ENCODE assay signal across 26 mouse cellular contexts in the genomic region with DNA sequence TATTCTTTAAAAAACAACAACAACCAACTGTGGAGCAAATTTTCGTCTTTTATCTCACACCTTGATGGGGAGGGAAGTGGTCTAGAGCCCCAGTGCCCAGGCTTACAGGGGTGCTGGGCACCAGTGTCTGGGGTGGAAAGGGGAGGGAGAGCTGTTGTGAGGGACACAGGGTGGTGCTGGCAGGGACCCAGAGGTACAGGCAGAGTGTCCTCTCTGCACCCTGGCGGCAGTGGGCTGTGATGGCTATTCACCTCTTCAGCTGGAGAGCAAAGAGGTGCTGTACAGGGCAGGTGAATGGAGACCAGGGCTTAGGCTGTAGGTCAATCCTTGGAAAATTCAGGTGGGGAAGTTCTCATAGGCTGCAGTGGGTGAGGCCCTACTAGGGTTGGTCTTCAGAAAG. TPM values are rescaled to one million over a fixed set of nuclear protein-coding genes. Genes with fewer than 3 reads are reported as not detected.
A peak's percentile ranks its signal among the peaks of the same experiment; 100 is the strongest.
DNase-seq lines count a peak whose midpoint lies in the region; ATAC-seq and TF ChIP-seq lines count a peak whose summit lies in the region.
"Had no signal": no experiment of that assay in that cellular context is flagged by ENCODE, and none has a peak within 500 bp of the region (broad histone marks: within the 10 kb centered on the region; RNA-seq: fewer than 3 reads in every experiment).

No protein-coding gene starts in this region.

- ATAC-seq in cerebellum, adult (ENCODE audit: insufficient number of reproducible peaks, low FRiP score, low TSS enrichment) = no peak
- ATAC-seq in hindbrain, postnatal 0 days = no peak
- ATAC-seq in hindbrain, embryonic 14.5 days (ENCODE audit: low FRiP score) = no peak
- ATAC-seq: forebrain, embryonic 15.5 days; midbrain, embryonic 15.5 days had no signal

- H3K4me2 ChIP-seq in hindbrain, postnatal 0 days (ENCODE audit: low read depth, low read length) = no peak overlapping the region
- H3K4me2 ChIP-seq in hindbrain, embryonic 14.5 days (replicated peaks) = no peak overlapping the region
- H3K4me2 ChIP-seq: embryonic facial prominence, embryonic 15.5 days; forebrain, embryonic 15.5 days; limb, embryonic 12.5 days; liver, embryonic 13.5 days; lung, embryonic 14.5 days; midbrain, embryonic 15.5 days; neural tube, embryonic 13.5 days had no signal

- no peak overlapping the region for H3K27ac ChIP-seq in hindbrain, postnatal 0 days
- H3K27ac ChIP-seq in hindbrain, embryonic 14.5 days = no peak overlapping the region
- H3K27ac ChIP-seq: embryonic facial prominence, embryonic 15.5 days; forebrain, embryonic 15.5 days; heart, embryonic 10.5 days; kidney, postnatal 0 days; limb, embryonic 12.5 days; liver, embryonic 13.5 days; midbrain, embryonic 15.5 days; neural tube, embryonic 13.5 days had no signal

- H3K4me3 ChIP-seq in hindbrain, postnatal 0 days (ENCODE audit: low read length) = no peak overlapping the region
- no peak overlapping the region for H3K4me3 ChIP-seq in hindbrain, embryonic 14.5 days (replicated peaks; ENCODE audit: low read length)
- H3K4me3 ChIP-seq: embryonic facial prominence, embryonic 15.5 days; forebrain, embryonic 15.5 days; heart, embryonic 10.5 days; limb, embryonic 12.5 days; liver, embryonic 13.5 days; midbrain, embryonic 15.5 days; myocyte; neural tube, embryonic 13.5 days had no signal

- peak; percentile 34 to 37 for DNase-seq in cerebellum, adult 18-20 months
- DNase-seq in hindbrain, postnatal 0 days (ENCODE audit: low spot score) = no peak
- no peak for DNase-seq in hindbrain, embryonic 14.5 days (ENCODE audit: low spot score)
- peak; percentile 71 for DNase-seq in adrenal gland, postnatal 10 days
- peak; percentile 77 to 86 for DNase-seq in adrenal gland, postnatal 36 days
- DNase-seq in lung, postnatal 25 days (ENCODE audit: low spot score) = no peak
- DNase-seq: gastrocnemius, postnatal 10 days; heart, postnatal 4 days; kidney, adult 18-20 months; liver, embryonic 13.5 days; lung, embryonic 14.5 days; lung, postnatal 36 days; retina, postnatal 1 day; right cerebral cortex, postnatal 25 days; spleen, adult 18-20 months; thymus, postnatal 14 days had no signal

- H3K36me3 ChIP-seq in hindbrain, postnatal 0 days (ENCODE audit: insufficient read depth, low read length) = no peaks in the 10 kb centered on the region
- no peaks in the 10 kb centered on the region for H3K36me3 ChIP-seq in hindbrain, embryonic 14.5 days (replicated peaks; ENCODE audit: control insufficient read depth, insufficient read depth)
- H3K36me3 ChIP-seq: embryonic facial prominence, embryonic 15.5 days; forebrain, embryonic 15.5 days; heart, embryonic 10.5 days; limb, embryonic 12.5 days; liver, embryonic 13.5 days; midbrain, embryonic 15.5 days; neural tube, embryonic 13.5 days had no signal

- H3K27me3 ChIP-seq in hindbrain, postnatal 0 days (ENCODE audit: insufficient read depth, low read length) = no peaks in the 10 kb centered on the region
- H3K27me3 ChIP-seq in hindbrain, embryonic 14.5 days (ENCODE audit: control insufficient read depth, insufficient read depth, low read length) = peaks cover 15% of the 10 kb centered on the region

- peaks cover 5% of the 10 kb centered on the region; the same call in 1 of the 2 replicates for H3K4me1 ChIP-seq in hindbrain, postnatal 0 days (ENCODE audit: insufficient read depth, low read length)
- peaks cover 8% of the 10 kb centered on the region for H3K4me1 ChIP-seq in hindbrain, embryonic 14.5 days (replicated peaks; ENCODE audit: control insufficient read depth, insufficient read depth, low read length)

- 48% methylated on average over 2 of the region's 2 CpGs for WGBS in hindbrain, postnatal 0 days
- WGBS in hindbrain, embryonic 14.5 days = 57% methylated on average over 2 of the region's 2 CpGs

- H3K9me3 ChIP-seq in hindbrain, postnatal 0 days (ENCODE audit: low read length) = no peaks in the 10 kb centered on the region
- H3K9me3 ChIP-seq in hindbrain, embryonic 14.5 days (ENCODE audit: control insufficient read depth, low read length) = no peaks in the 10 kb centered on the region
- H3K9me3 ChIP-seq: embryonic facial prominence, embryonic 15.5 days; forebrain, embryonic 15.5 days; heart, embryonic 10.5 days; limb, embryonic 12.5 days; liver, embryonic 13.5 days; midbrain, embryonic 15.5 days; neural tube, embryonic 13.5 days had no signal

- TF ChIP-seq CTCF in hindbrain, postnatal 0 days (IDR thresholded peaks at IDR 0.05; ENCODE audit: low read depth) = 0 out of 2 replicates have a peak, but pooled peaks have one; percentile 5

- no peak overlapping the region for H3K9ac ChIP-seq in hindbrain, postnatal 0 days (replicated peaks; ENCODE audit: low read length)
- H3K9ac ChIP-seq in hindbrain, embryonic 14.5 days = no peak overlapping the region
- H3K9ac ChIP-seq: embryonic facial prominence, embryonic 15.5 days; forebrain, embryonic 15.5 days; limb, embryonic 12.5 days; liver, embryonic 13.5 days; lung, embryonic 14.5 days; midbrain, embryonic 15.5 days; neural tube, embryonic 13.5 days had no signal

RNA-seq across cellular contexts. Expression of a gene that starts 6.5 kb away (rescaled TPM):
- 4.1 and 4.3 TPM in 2 replicates for total RNA-seq in hindbrain, postnatal 0 days (2014; rRNA removed)
- polyA plus RNA-seq in hindbrain, postnatal 0 days (2015; fragmentation: Nextera tagmentation; extraction: Ambion mirVana) = 1.2 and 1.8 TPM in 2 replicates
- polyA plus RNA-seq in hindbrain, embryonic 14.5 days (2014; fragmentation: Nextera tagmentation; extraction: Ambion mirVana) = 0.39 and 1.5 TPM in 2 replicates
- total RNA-seq in adrenal gland, postnatal 10 days (2021) = 1,000 to 10,000 TPM; 1,564 to 1,873 TPM
- 1,000 to 10,000 TPM; 6,616 to 8,202 TPM for total RNA-seq in adrenal gland, postnatal 36 days (2021)
- total RNA-seq: megakaryocyte-erythroid progenitor cell, adult 5-6 weeks had no signal

RNA-seq across cellular contexts. Expression of a gene that starts 59.8 kb away (rescaled TPM):
- 60.2 and 62.8 TPM in 2 replicates for total RNA-seq in hindbrain, postnatal 0 days (2014; rRNA removed)
- polyA plus RNA-seq in hindbrain, postnatal 0 days (2015; fragmentation: Nextera tagmentation; extraction: Ambion mirVana) = 4.0 and 4.9 TPM in 2 replicates
- polyA plus RNA-seq in hindbrain, embryonic 14.5 days (2014; fragmentation: Nextera tagmentation; extraction: Ambion mirVana) = 6.3 and 7.3 TPM in 2 replicates
- 10 to 100 TPM; 18.0 to 19.8 TPM for total RNA-seq in adrenal gland, postnatal 10 days (2021)
- total RNA-seq in adrenal gland, postnatal 36 days (2021) = 10 to 100 TPM in 1 of 2 experiments, 1 to 10 TPM in 1; 7.5 to 22.3 TPM
- total RNA-seq: megakaryocyte-erythroid progenitor cell, adult 5-6 weeks had no signal
- polyA plus RNA-seq: liver, embryonic 13.5 days had no signal

Comparison
In these comparisons a context has a peak if more than half of its experiments do, and no peak if none do; other contexts are left out.
1. DNase-seq: peak in cerebellum, adult 18-20 months (2 of 2), adrenal gland, postnatal 10 days (single experiment) and adrenal gland, postnatal 36 days (2 of 2); none in hindbrain, postnatal 0 days (single experiment), hindbrain, embryonic 14.5 days (single experiment) and lung, postnatal 25 days (single experiment).
2. RNA of a gene that starts 6.5 kb away (total RNA-seq): 6,616 to 8,202 TPM in adrenal gland, postnatal 36 days and 1,564 to 1,873 TPM in adrenal gland, postnatal 10 days; 4.1 to 4.3 TPM in hindbrain, postnatal 0 days; every median in the first group is over 100 times any median in the second.